Mouse (Mus musculus) MEL (cell line): ENCODE data around the gene H2al2a. TPM values are rescaled to one million over a fixed set of nuclear protein-coding genes. Genes with fewer than 3 reads are reported as not detected.
"Not testable (repeated sequence)": the region's sequence is repeated elsewhere in the genome, so short reads cannot be mapped to it uniquely, and the experiment has no call there.

ENCODE experiments used
- DNase-seq: peaks from one replicate; pipeline ENCODE4 v3.0.0; 2011; ENCODE audit warnings: low read depth, low spot score
- H3K27ac ChIP-seq: 2 replicates; pipeline ENCODE4 v1.5.1; 2012; ENCODE audit warnings: low read depth, mild to moderate bottlenecking, control low read depth, low read length, moderate library complexity; ENCODE audit not compliant: control insufficient read depth
- H3K27me3 ChIP-seq, 2 experiments: fragments of 150-350 bp in 1 of 2; sonication (generic) in 1 of 2; 2 replicates each; pipeline ENCODE4 v1.6.1; 2012; ENCODE audit warnings: low read length in 2 of 2, mild to moderate bottlenecking in 2 of 2, improper control_type of control experiment in 1 of 2, moderate library complexity in 1 of 2; ENCODE audit not compliant: insufficient read depth in 2 of 2, control insufficient read depth in 1 of 2
- H3K36me3 ChIP-seq, 2 experiments: 2 replicates each; pipeline ENCODE4 v1.6.1; 2012 to 2014; ENCODE audit warnings: low read length in 2 of 2, improper control_type of control experiment in 1 of 2, inconsistent platforms in 1 of 2, mild to moderate bottlenecking in 1 of 2; ENCODE audit not compliant: insufficient read depth in 2 of 2, control insufficient read depth in 1 of 2
- H3K4me1 ChIP-seq, 2 experiments: fragments of 150-350 bp in 1 of 2; sonication (generic) in 1 of 2; 2 replicates each; pipeline ENCODE4 v1.6.1; 2012; ENCODE audit warnings: low read length in 2 of 2, improper control_type of control experiment in 1 of 2, mild to moderate bottlenecking in 1 of 2; ENCODE audit not compliant: insufficient read depth in 2 of 2, control insufficient read depth in 1 of 2
- H3K4me3 ChIP-seq, 2 experiments: fragments of 150-350 bp in 1 of 2; sonication (generic) in 1 of 2; 2 replicates each; pipeline ENCODE4 v1.5.1; 2012; ENCODE audit warnings: low read depth in 2 of 2, low read length in 2 of 2, mild to moderate bottlenecking in 2 of 2, moderate library complexity in 2 of 2, control low read depth in 1 of 2, improper control_type of control experiment in 1 of 2; ENCODE audit not compliant: control insufficient read depth in 1 of 2, insufficient read depth in 1 of 2
- H3K79me2 ChIP-seq: 2 replicates; pipeline ENCODE4 v1.6.1; 2012; ENCODE audit warnings: mild to moderate bottlenecking, low read length, moderate library complexity; ENCODE audit not compliant: control insufficient read depth, poor library complexity, insufficient read depth
- H3K9ac ChIP-seq: 2 replicates; pipeline ENCODE4 v1.6.1; 2012; ENCODE audit warnings: low read depth, mild to moderate bottlenecking, control low read depth, low read length, moderate library complexity; ENCODE audit not compliant: control insufficient read depth, poor library complexity, severe bottlenecking
- H3K9me3 ChIP-seq: fragments of 150-350 bp; sonication (generic); replicated peaks from 2 replicates; pipeline ENCODE4 v1.6.1; 2012; ENCODE audit warnings: mild to moderate bottlenecking, low read length, improper control_type of control experiment, moderate library complexity; ENCODE audit not compliant: insufficient read depth
- CHD1 ChIP-seq: IDR thresholded peaks from 2 replicates; pipeline ENCODE4 v1.6.1; 2012; ENCODE audit warnings: low read depth, mild to moderate bottlenecking, inconsistent platforms, low read length, improper control_type of control experiment
- CHD2 ChIP-seq: IDR thresholded peaks from 2 replicates; pipeline ENCODE4 v1.6.1; 2011; ENCODE audit warnings: low read length, improper control_type of control experiment
- ELF1 ChIP-seq: IDR thresholded peaks from 2 replicates; pipeline ENCODE4 v1.6.1; 2014; ENCODE audit warnings: low read depth, mild to moderate bottlenecking, inconsistent platforms, low read length, improper control_type of control experiment, moderate library complexity
- EP300 ChIP-seq, 2 experiments: IDR thresholded peaks; 2 replicates each; pipeline ENCODE4 v1.6.1; 2011; ENCODE audit warnings: improper control_type of control experiment in 2 of 2, low read length in 2 of 2, low read depth in 1 of 2, mild to moderate bottlenecking in 1 of 2
- GATA1 ChIP-seq: IDR thresholded peaks from 2 replicates; pipeline ENCODE4 v1.6.1; 2011; ENCODE audit warnings: low read depth, low read length, improper control_type of control experiment
- HCFC1 ChIP-seq: IDR thresholded peaks from 2 replicates; pipeline ENCODE4 v1.6.1; 2012; ENCODE audit warnings: low read depth, mild to moderate bottlenecking, inconsistent platforms, low read length, improper control_type of control experiment, moderate library complexity
- KAT2A ChIP-seq: conservative IDR thresholded peaks from 2 replicates; pipeline ENCODE4 v1.6.1; 2012; ENCODE audit warnings: low read depth, low read length, improper control_type of control experiment, inconsistent platforms
- MAX ChIP-seq: IDR thresholded peaks from 2 replicates; pipeline ENCODE4 v1.6.1; 2011; ENCODE audit warnings: low read length, improper control_type of control experiment
- MAZ ChIP-seq: IDR thresholded peaks from 2 replicates; pipeline ENCODE4 v1.6.1; 2012; ENCODE audit warnings: low read depth, mild to moderate bottlenecking, inconsistent platforms, low read length, improper control_type of control experiment
- MEF2A ChIP-seq: IDR thresholded peaks from 2 replicates; pipeline ENCODE4 v1.6.1; 2014; ENCODE audit warnings: low read depth, mild to moderate bottlenecking, inconsistent platforms, low read length, improper control_type of control experiment; ENCODE audit not compliant: poor library complexity, insufficient replicate concordance, severe bottlenecking; ENCODE audit errors: extremely low read depth
- MYB ChIP-seq: IDR thresholded peaks from 2 replicates; pipeline ENCODE4 v1.6.1; 2011; ENCODE audit warnings: mild to moderate bottlenecking, low read depth, low read length, improper control_type of control experiment
- RAD21 ChIP-seq: IDR thresholded peaks from 2 replicates; pipeline ENCODE4 v1.6.1; 2011; ENCODE audit warnings: mild to moderate bottlenecking, low read depth, low read length, improper control_type of control experiment
- TBP ChIP-seq: IDR thresholded peaks from 2 replicates; pipeline ENCODE4 v1.8.0; 2011; ENCODE audit warnings: low read depth, low read length, improper control_type of control experiment
- TCF12 ChIP-seq: IDR thresholded peaks from 2 replicates; pipeline ENCODE4 v1.6.1; 2014; ENCODE audit warnings: low read depth, mild to moderate bottlenecking, inconsistent platforms, low read length, improper control_type of control experiment, moderate library complexity
- UBTF ChIP-seq: IDR thresholded peaks from 2 replicates; pipeline ENCODE4 v1.6.1; 2012; ENCODE audit warnings: low read depth, mild to moderate bottlenecking, inconsistent platforms, low read length, improper control_type of control experiment, moderate library complexity, borderline replicate concordance; ENCODE audit not compliant: insufficient read depth
- USF1 ChIP-seq: IDR thresholded peaks from 2 replicates; pipeline ENCODE4 v1.6.1; 2014; ENCODE audit warnings: low read depth, mild to moderate bottlenecking, inconsistent platforms, low read length, improper control_type of control experiment, moderate library complexity
- ZKSCAN1 ChIP-seq: IDR thresholded peaks from 2 replicates; pipeline ENCODE4 v1.6.1; 2012; ENCODE audit warnings: low read depth, mild to moderate bottlenecking, inconsistent platforms, low read length, improper control_type of control experiment, moderate library complexity
- ZMIZ1 ChIP-seq: IDR thresholded peaks from 2 replicates; pipeline ENCODE4 v1.6.1; 2012; ENCODE audit warnings: low read depth, mild to moderate bottlenecking, inconsistent platforms, low read length, improper control_type of control experiment, moderate library complexity
- ZNF384 ChIP-seq: IDR thresholded peaks from 2 replicates; pipeline ENCODE4 v1.6.1; 2012; ENCODE audit warnings: low read depth, mild to moderate bottlenecking, inconsistent platforms, low read length, improper control_type of control experiment
- polyA plus RNA-seq, 2 experiments: library from polyadenylated mRNA; stranded (reverse) in 1 of 2; unstranded in 1 of 2; fragments of >175 nt in 1 of 2; fragments of >200 nt in 1 of 2; gene quantifications; 2 replicates each; pipeline versions ENCODE4 v1.2.1 to v1.2.4; 2012; ENCODE audit warnings: low replicate concordance in 2 of 2, low read depth in 1 of 2; ENCODE audit not compliant: insufficient read length in 2 of 2, insufficient read depth in 1 of 2, missing spikeins in 1 of 2
- total RNA-seq: library from RNA; depleted of rRNA; stranded (reverse); fragments of 300-350 nt; gene quantifications from 2 replicates; pipeline ENCODE4 v1.2.3, GENCODE M21; 2012

Gene H2al2a
- total and polyA plus RNA-seq, 3 experiments: not detected

DNA sequence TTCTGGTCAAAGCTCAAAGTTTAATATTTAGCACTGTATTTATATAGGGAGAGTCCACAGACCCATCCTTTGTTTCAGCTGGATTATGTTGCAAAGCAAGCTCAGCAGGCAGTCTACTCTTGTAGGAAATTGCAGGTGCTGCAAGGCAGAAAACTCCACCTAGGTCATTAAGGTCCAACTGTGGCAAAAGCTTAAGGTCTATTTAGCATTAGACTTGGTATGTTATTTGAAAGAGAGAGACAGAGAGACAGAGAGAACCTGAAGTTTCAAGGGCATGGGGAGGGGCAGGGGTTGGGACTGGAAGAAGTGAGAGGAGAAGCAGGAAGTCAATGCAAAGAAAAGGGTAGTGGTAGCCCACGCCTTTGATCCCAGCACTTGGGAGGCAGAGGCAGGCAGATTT lies 14.0 kb downstream of the H2al2a start:
- Histone ChIP-seq H3K27me3 (no peaks in the 10 kb centered on the region), H3K27ac (no peak overlapping the region), H3K36me3 (no peaks in the 10 kb centered on the region), H3K9me3 (no peaks in the 10 kb centered on the region), H3K9ac (no peak overlapping the region), H3K4me1 (no peaks in the 10 kb centered on the region), H3K4me3 (no peak overlapping the region), H3K79me2 (no peaks in the 10 kb centered on the region)
- TF ChIP-seq UBTF: no peak
- no peak for TF ChIP-seq GATA1
- no peak for TF ChIP-seq MEF2A
- TF ChIP-seq ZNF384: no peak
- no peak for TF ChIP-seq USF1
- DNase-seq: no peak

DNA sequence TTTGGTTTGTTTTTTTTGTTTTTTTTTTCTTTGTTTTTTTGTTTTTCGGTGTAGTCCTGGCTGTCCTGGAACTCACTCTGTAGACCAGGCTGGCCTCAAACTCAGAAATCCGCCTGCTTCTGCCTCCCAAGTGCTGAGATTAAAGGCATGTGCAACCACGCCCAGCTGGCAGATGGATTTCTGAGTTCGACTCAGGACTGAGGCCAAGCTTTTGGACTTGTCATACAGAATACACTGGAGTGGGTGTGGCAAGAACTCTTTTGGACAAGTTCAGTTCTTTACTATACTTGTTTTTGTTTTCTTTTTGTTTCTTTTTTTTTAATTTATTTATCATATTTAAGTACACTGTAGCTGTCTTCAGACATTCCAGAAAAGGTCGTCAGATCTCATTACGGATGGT lies 18.1 kb downstream of the H2al2a start:
- H3K4me1 ChIP-seq: no peaks in the 10 kb centered on the region
- H3K9me3 ChIP-seq: no peaks in the 10 kb centered on the region
- H3K9ac ChIP-seq: no peak overlapping the region
- DNase-seq: no peak
- no peaks in the 10 kb centered on the region for H3K79me2 ChIP-seq
- TF ChIP-seq CHD2 (no peak), MEF2A (no peak), HCFC1 (no peak), EP300 (IDR thresholded peaks at IDR 0.05; ENCODE audit: low read depth in 1 of 2, low read length in 2 of 2) (no peak), ZMIZ1 (no peak), MAX (no peak), MAZ (no peak), KAT2A (no peak), CHD1 (no peak), USF1 (no peak), TCF12 (no peak), ELF1 (no peak), ZKSCAN1 (no peak), TBP (no peak), GATA1 (no peak), MYB (no peak), RAD21 (no peak)
- no peak overlapping the region for H3K27ac ChIP-seq
- no peaks in the 10 kb centered on the region for H3K27me3 ChIP-seq
- no peaks in the 10 kb centered on the region for H3K36me3 ChIP-seq
- no peak overlapping the region for H3K4me3 ChIP-seq

DNA sequence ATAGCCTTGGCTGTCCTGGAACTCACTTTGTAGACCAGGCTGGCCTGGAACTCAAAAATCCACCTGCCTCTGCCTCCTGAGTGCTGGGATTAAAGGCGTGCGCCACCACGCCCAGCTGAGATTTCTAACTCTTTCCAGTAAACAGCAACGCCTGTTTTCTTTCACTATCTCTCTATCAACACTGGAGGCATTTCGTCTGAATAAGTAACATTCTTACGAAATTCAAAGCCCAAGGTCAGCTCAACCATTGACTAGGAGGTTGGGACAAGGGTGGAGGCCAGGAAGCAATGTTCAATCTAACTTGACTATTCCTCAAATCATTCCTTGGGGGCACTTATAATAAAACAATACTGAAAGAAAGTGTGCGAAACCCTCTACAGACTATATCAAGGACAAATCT lies 18.5 kb downstream of the H2al2a start:
- DNase-seq, H3K4me3 ChIP-seq, H3K36me3 ChIP-seq, H3K9me3 ChIP-seq, H3K27me3 ChIP-seq, H3K27ac ChIP-seq, H3K9ac ChIP-seq, H3K79me2 ChIP-seq, H3K4me1 ChIP-seq: not testable (repeated sequence)

DNA sequence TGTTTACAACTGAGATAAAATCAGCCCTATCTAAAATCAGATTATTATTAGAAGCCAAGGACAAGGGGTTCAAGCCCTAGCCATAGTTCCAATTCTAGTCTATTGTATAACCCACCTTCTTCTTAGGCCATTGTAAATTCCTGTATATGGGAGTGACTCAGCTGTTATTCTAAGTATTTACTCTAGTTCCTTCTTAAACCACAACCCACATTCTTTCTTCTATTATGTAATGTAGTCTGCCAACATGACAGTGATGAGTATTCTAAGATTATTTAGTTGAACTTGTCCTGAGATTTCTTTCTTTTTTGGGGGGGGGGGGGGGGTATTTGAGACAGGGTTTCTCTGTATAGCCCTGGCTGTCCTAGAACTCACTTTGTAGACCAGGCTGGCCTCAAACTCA lies 19.1 kb downstream of the H2al2a start:
- not testable (repeated sequence) for H3K4me1 ChIP-seq, H3K9me3 ChIP-seq, H3K27me3 ChIP-seq, H3K4me3 ChIP-seq, DNase-seq, H3K9ac ChIP-seq, H3K79me2 ChIP-seq, H3K27ac ChIP-seq, H3K36me3 ChIP-seq
